Mouse (Mus musculus): Measurements from ENCODE around the gene Tgfbr1. TPM values are rescaled to one million over a fixed set of nuclear protein-coding genes. Genes with fewer than 3 reads are reported as not detected.
"Not testable (repeated sequence)": the region's sequence is repeated elsewhere in the genome, so short reads cannot be mapped to it uniquely, and the experiment has no call there.

Tgfbr1 gene
- polyA plus RNA-seq, 1 experiment from 2014 or later = 48.6 TPM

- Histone ChIP-seq H3K4me2 (ENCODE audit: low read depth, low read length) (peak overlapping the region; percentile 98), H3K4me3 (ENCODE audit: low read depth, low read length) (peak overlapping the region; percentile 91), H3K9me3 (ENCODE audit: control insufficient read depth, low read length) (no peaks in the 10 kb centered on the region), H3K36me3 (ENCODE audit: control insufficient read depth, insufficient read depth, low read length) (no peaks in the 10 kb centered on the region), H3K27ac (replicated peaks; ENCODE audit: low read depth, low read length) (peak overlapping the region; percentile 97), H3K27me3 (replicated peaks; ENCODE audit: control insufficient read depth, insufficient read depth, low read length) (no peaks in the 10 kb centered on the region), H3K9ac (ENCODE audit: low read depth, low read length) (peak overlapping the region; percentile 92), H3K4me1 (ENCODE audit: control insufficient read depth, insufficient read depth, low read length) (peaks cover 27% of the 10 kb centered on the region)
- WGBS = under 1% methylated on average over 26 of the region's 73 CpGs
- DNase-seq (ENCODE audit: low spot score) (peak; percentile 79), ATAC-seq (ENCODE audit: low read depth) (peak; percentile 66)
Measured at GRCm38 (mm10) chr4:47353416-47354111, 542 bp downstream of the Tgfbr1 start.

- H3K4me2 ChIP-seq (ENCODE audit: low read depth, low read length) = peak overlapping the region; percentile 98
- H3K27ac ChIP-seq (replicated peaks; ENCODE audit: low read depth, low read length) = no peak overlapping the region
- no peaks in the 10 kb centered on the region for H3K9me3 ChIP-seq (ENCODE audit: control insufficient read depth, low read length)
- no peak for DNase-seq (ENCODE audit: low spot score)
- H3K27me3 ChIP-seq (replicated peaks; ENCODE audit: control insufficient read depth, insufficient read depth, low read length) = no peaks in the 10 kb centered on the region
- peaks cover 31% of the 10 kb centered on the region for H3K4me1 ChIP-seq (ENCODE audit: control insufficient read depth, insufficient read depth, low read length)
- H3K4me3 ChIP-seq (ENCODE audit: low read depth, low read length) = peak overlapping the region; percentile 91
- ATAC-seq (ENCODE audit: low read depth) = no peak
- WGBS = 36% methylated on average over 3 of the region's 3 CpGs
- no peaks in the 10 kb centered on the region for H3K36me3 ChIP-seq (ENCODE audit: control insufficient read depth, insufficient read depth, low read length)
- peak overlapping the region; percentile 92; the same call in 1 of the 2 replicates for H3K9ac ChIP-seq (ENCODE audit: low read depth, low read length)
Measured at GRCm38 (mm10) chr4:47354304-47354703, 1.3 kb downstream of the Tgfbr1 start.

- H3K4me2 ChIP-seq (ENCODE audit: low read depth, low read length) = no peak overlapping the region
- peaks cover 21% of the 10 kb centered on the region for H3K4me1 ChIP-seq (ENCODE audit: control insufficient read depth, insufficient read depth, low read length)
- H3K27ac ChIP-seq (replicated peaks; ENCODE audit: low read depth, low read length) = no peak overlapping the region
- H3K36me3 ChIP-seq (ENCODE audit: control insufficient read depth, insufficient read depth, low read length) = no peaks in the 10 kb centered on the region
- 88% methylated on average over 2 of the region's 2 CpGs for WGBS
- no peak overlapping the region for H3K4me3 ChIP-seq (ENCODE audit: low read depth, low read length)
- DNase-seq (ENCODE audit: low spot score) = no peak
- H3K27me3 ChIP-seq (replicated peaks; ENCODE audit: control insufficient read depth, insufficient read depth, low read length) = no peaks in the 10 kb centered on the region
- no peak overlapping the region for H3K9ac ChIP-seq (ENCODE audit: low read depth, low read length)
- H3K9me3 ChIP-seq (ENCODE audit: control insufficient read depth, low read length) = no peaks in the 10 kb centered on the region
- ATAC-seq (ENCODE audit: low read depth) = no peak
Measured at GRCm38 (mm10) chr4:47362662-47363061, 9.6 kb downstream of the Tgfbr1 start.

- 32% methylated on average over 3 of the region's 3 CpGs for WGBS
- Histone ChIP-seq H3K36me3 (ENCODE audit: control insufficient read depth, insufficient read depth, low read length) (no peaks in the 10 kb centered on the region), H3K9ac (ENCODE audit: low read depth, low read length) (no peak overlapping the region), H3K4me2 (ENCODE audit: low read depth, low read length) (no peak overlapping the region), H3K4me3 (ENCODE audit: low read depth, low read length) (no peak overlapping the region), H3K27ac (replicated peaks; ENCODE audit: low read depth, low read length) (no peak overlapping the region), H3K4me1 (ENCODE audit: control insufficient read depth, insufficient read depth, low read length) (peaks cover 18% of the 10 kb centered on the region), H3K9me3 (ENCODE audit: control insufficient read depth, low read length) (no peaks in the 10 kb centered on the region), H3K27me3 (replicated peaks; ENCODE audit: control insufficient read depth, insufficient read depth, low read length) (no peaks in the 10 kb centered on the region)
- DNase-seq (ENCODE audit: low spot score) (no peak), ATAC-seq (ENCODE audit: low read depth) (no peak)
Measured at GRCm38 (mm10) chr4:47363134-47363533, 10.1 kb downstream of the Tgfbr1 start.

GRCm38 (mm10) chr4:47368717-47369116 is 15.7 kb downstream of the Tgfbr1 start:
- Histone ChIP-seq H3K27me3 (replicated peaks; ENCODE audit: control insufficient read depth, insufficient read depth, low read length) (no peaks in the 10 kb centered on the region), H3K9me3 (ENCODE audit: control insufficient read depth, low read length) (no peaks in the 10 kb centered on the region), H3K4me1 (ENCODE audit: control insufficient read depth, insufficient read depth, low read length) (no peaks in the 10 kb centered on the region), H3K4me3 (ENCODE audit: low read depth, low read length) (no peak overlapping the region), H3K27ac (replicated peaks; ENCODE audit: low read depth, low read length) (no peak overlapping the region), H3K4me2 (ENCODE audit: low read depth, low read length) (no peak overlapping the region), H3K36me3 (ENCODE audit: control insufficient read depth, insufficient read depth, low read length) (no peaks in the 10 kb centered on the region), H3K9ac (ENCODE audit: low read depth, low read length) (no peak overlapping the region)
- DNase-seq (ENCODE audit: low spot score) (no peak), ATAC-seq (ENCODE audit: low read depth) (no peak)
- 66% methylated on average over 2 of the region's 2 CpGs for WGBS

GRCm38 (mm10) chr4:47378716-47379115 is 25.7 kb downstream of the Tgfbr1 start:
- ATAC-seq (ENCODE audit: low read depth) = no peak
- H3K4me2 ChIP-seq (ENCODE audit: low read depth, low read length) = no peak overlapping the region
- no peak overlapping the region for H3K27ac ChIP-seq (replicated peaks; ENCODE audit: low read depth, low read length)
- no peaks in the 10 kb centered on the region for H3K36me3 ChIP-seq (ENCODE audit: control insufficient read depth, insufficient read depth, low read length)
- no peak overlapping the region for H3K4me3 ChIP-seq (ENCODE audit: low read depth, low read length)
- no peaks in the 10 kb centered on the region for H3K4me1 ChIP-seq (ENCODE audit: control insufficient read depth, insufficient read depth, low read length)
- H3K9me3 ChIP-seq (ENCODE audit: control insufficient read depth, low read length) = no peaks in the 10 kb centered on the region
- no peak for DNase-seq (ENCODE audit: low spot score)
- H3K9ac ChIP-seq (ENCODE audit: low read depth, low read length) = no peak overlapping the region
- no peaks in the 10 kb centered on the region for H3K27me3 ChIP-seq (replicated peaks; ENCODE audit: control insufficient read depth, insufficient read depth, low read length)
- 39% methylated on average over 1 of the region's 1 CpGs for WGBS

- no peaks in the 10 kb centered on the region for H3K27me3 ChIP-seq (replicated peaks; ENCODE audit: control insufficient read depth, insufficient read depth, low read length)
- H3K9me3 ChIP-seq (ENCODE audit: control insufficient read depth, low read length) = 0 out of 2 replicates have a peak, but pooled peaks cover 5% of the 10 kb centered on the region
- no peak overlapping the region for H3K4me2 ChIP-seq (ENCODE audit: low read depth, low read length)
- H3K27ac ChIP-seq (replicated peaks; ENCODE audit: low read depth, low read length) = no peak overlapping the region
- H3K4me1 ChIP-seq (ENCODE audit: control insufficient read depth, insufficient read depth, low read length) = no peaks in the 10 kb centered on the region
- WGBS = 60% methylated on average over 1 of the region's 1 CpGs
- H3K4me3 ChIP-seq (ENCODE audit: low read depth, low read length) = no peak overlapping the region
- DNase-seq (ENCODE audit: low spot score) (no peak), ATAC-seq (ENCODE audit: low read depth) (no peak)
- H3K36me3 ChIP-seq (ENCODE audit: control insufficient read depth, insufficient read depth, low read length) = peaks cover 15% of the 10 kb centered on the region
- no peak overlapping the region for H3K9ac ChIP-seq (ENCODE audit: low read depth, low read length)
Measured at GRCm38 (mm10) chr4:47382426-47382825, 29.4 kb downstream of the Tgfbr1 start.

GRCm38 (mm10) chr4:47391926-47392325 is 38.9 kb downstream of the Tgfbr1 start:
- H3K4me1 ChIP-seq (ENCODE audit: control insufficient read depth, insufficient read depth, low read length); ATAC-seq (ENCODE audit: low read depth); DNase-seq (ENCODE audit: low spot score); H3K4me3 ChIP-seq (ENCODE audit: low read depth, low read length); H3K9ac ChIP-seq (ENCODE audit: low read depth, low read length); H3K4me2 ChIP-seq (ENCODE audit: low read depth, low read length); H3K27ac ChIP-seq (replicated peaks; ENCODE audit: low read depth, low read length); H3K9me3 ChIP-seq (ENCODE audit: control insufficient read depth, low read length); H3K27me3 ChIP-seq (replicated peaks; ENCODE audit: control insufficient read depth, insufficient read depth, low read length): not testable (repeated sequence)
- peaks cover 19% of the 10 kb centered on the region; the same call in 1 of the 2 replicates for H3K36me3 ChIP-seq (ENCODE audit: control insufficient read depth, insufficient read depth, low read length)
- WGBS = 95% methylated on average over 2 of the region's 2 CpGs

- DNase-seq (ENCODE audit: low spot score) (no peak), ATAC-seq (ENCODE audit: low read depth) (no peak)
- no peak overlapping the region for H3K9ac ChIP-seq (ENCODE audit: low read depth, low read length)
- peaks cover 38% of the 10 kb centered on the region for H3K36me3 ChIP-seq (ENCODE audit: control insufficient read depth, insufficient read depth, low read length)
- no peak overlapping the region for H3K27ac ChIP-seq (replicated peaks; ENCODE audit: low read depth, low read length)
- H3K27me3 ChIP-seq (replicated peaks; ENCODE audit: control insufficient read depth, insufficient read depth, low read length) = no peaks in the 10 kb centered on the region
- H3K4me2 ChIP-seq (ENCODE audit: low read depth, low read length) = no peak overlapping the region
- H3K4me3 ChIP-seq (ENCODE audit: low read depth, low read length) = no peak overlapping the region
- no peaks in the 10 kb centered on the region for H3K9me3 ChIP-seq (ENCODE audit: control insufficient read depth, low read length)
- 93% methylated on average over 7 of the region's 7 CpGs for WGBS
- no peaks in the 10 kb centered on the region for H3K4me1 ChIP-seq (ENCODE audit: control insufficient read depth, insufficient read depth, low read length)
Measured at GRCm38 (mm10) chr4:47396251-47396650, 43.2 kb downstream of the Tgfbr1 start.

Data from embryonic facial prominence, embryonic 14.5 days (tissue).